Mouse (Mus musculus) small intestine, adult 2 months (tissue): ENCODE results near the gene Garnl3.

Source experiments
- CTCF ChIP-seq: fragments of 200-500 bp; IDR thresholded peaks from 2 replicates; pipeline ENCODE4 v1.5.1; 2012; ENCODE audit warnings: low read depth, mild to moderate bottlenecking, control low read depth, inconsistent platforms, low read length, moderate library complexity, mixed read lengths; ENCODE audit not compliant: insufficient replicate concordance, insufficient read length; ENCODE audit errors: extremely low read depth
- POLR2A ChIP-seq: fragments of 200-500 bp; IDR thresholded peaks from 2 replicates; pipeline ENCODE4 v1.6.1; 2012; ENCODE audit warnings: low read depth, mild to moderate bottlenecking, control low read depth, inconsistent platforms, low read length, moderate library complexity

- TF ChIP-seq CTCF, result no peak
- TF ChIP-seq POLR2A, result no peak
Observed at GRCm38 (mm10) chr2:33002144-33002543, 129.3 kb downstream of the Garnl3 start.
